Mouse (Mus musculus) gastrocnemius, adult 2 months (tissue): ENCODE results near the gene Ap5s1. TPM values are rescaled to one million over a fixed set of nuclear protein-coding genes. Genes with fewer than 3 reads are reported as not detected.

Source experiments
- DNase-seq: peaks from one replicate; pipeline ENCODE4 v3.0.0; 2022
- H3K27ac ChIP-seq: fragments of 200-600 bp; 2 replicates; pipeline ENCODE4 v1.8.1; 2022; ENCODE audit warnings: mild to moderate bottlenecking
- H3K4me3 ChIP-seq: fragments of 200-600 bp; 2 replicates; pipeline ENCODE4 v1.8.1; 2022; ENCODE audit warnings: mild to moderate bottlenecking, moderate library complexity
- CTCF ChIP-seq: fragments of 200-600 bp; IDR thresholded peaks from 2 replicates; pipeline ENCODE4 v1.8.1; 2022; ENCODE audit warnings: antibody characterized with exemption, mild to moderate bottlenecking, moderate library complexity
- intact Hi-C: fragments of 180-260 bp; cut with DNase I; formaldehyde crosslinking; loops from one replicate; pipeline ENCODE4 v1.15.1; 2025
- total RNA-seq, 2 experiments: library from RNA; stranded (reverse); gene quantifications; 2 replicates each; pipeline ENCODE4 v1.2.3; 2021

Ap5s1 gene
- total RNA-seq, 2 experiments from 2014 or later = 15.6 to 21.0 TPM

- intact Hi-C loops = loop anchor here (5.0 kb wide), 1 partner anchor 37 kb away; no protein-coding TSS in a partner anchor
- TF ChIP-seq CTCF = no peak
- no peak overlapping the region for H3K4me3 ChIP-seq
- no peak for DNase-seq
- peak overlapping the region; percentile 35; the same call in 1 of the 2 replicates for H3K27ac ChIP-seq
Measured at GRCm38 (mm10) chr2:131175286-131175944, 31.5 kb upstream of the Ap5s1 start.

- intact Hi-C loops = loop anchor here (5.0 kb wide), 1 partner anchor 36 kb away; no protein-coding TSS in a partner anchor
- DNase-seq = no peak
- Histone ChIP-seq H3K4me3 (no peak overlapping the region), H3K27ac (no peak overlapping the region)
- TF ChIP-seq CTCF = no peak
Measured at GRCm38 (mm10) chr2:131175945-131176309, 31.0 kb upstream of the Ap5s1 start.

GRCm38 (mm10) chr2:131176491-131176890 is 30.4 kb upstream of the Ap5s1 start:
- intact Hi-C loops = loop anchor here (5.0 kb wide), 1 partner anchor 36 kb away; no protein-coding TSS in a partner anchor
- DNase-seq = no peak
- no peak for TF ChIP-seq CTCF
- no peak overlapping the region for H3K4me3 ChIP-seq
- no peak overlapping the region for H3K27ac ChIP-seq

- Histone ChIP-seq H3K27ac (peak overlapping the region; percentile 85), H3K4me3 (peak overlapping the region; percentile 88)
- intact Hi-C loops = loop anchor here (5.0 kb wide), 1 partner anchor 34 kb away; no protein-coding TSS in a partner anchor
- DNase-seq = no peak
- no peak for TF ChIP-seq CTCF
Measured at GRCm38 (mm10) chr2:131177932-131178331, 28.9 kb upstream of the Ap5s1 start.

- intact Hi-C loops = loop anchor here (5.0 kb wide), 1 partner anchor 33 kb away; no protein-coding TSS in a partner anchor
- DNase-seq = peak; percentile 39
- Histone ChIP-seq H3K27ac (peak overlapping the region; percentile 85), H3K4me3 (peak overlapping the region; percentile 88)
- TF ChIP-seq CTCF = no peak
Measured at GRCm38 (mm10) chr2:131178828-131179245, 28.0 kb upstream of the Ap5s1 start.

GRCm38 (mm10) chr2:131179246-131179886 is 27.5 kb upstream of the Ap5s1 start:
- intact Hi-C loops = loop anchor here (5.0 kb wide), 1 partner anchor 33 kb away; no protein-coding TSS in a partner anchor
- DNase-seq = peak; percentile 78
- H3K4me3 ChIP-seq = peak overlapping the region; percentile 88
- no peak for TF ChIP-seq CTCF
- peak overlapping the region; percentile 85 for H3K27ac ChIP-seq

- Histone ChIP-seq H3K27ac (peak within 1 kb of the TSS; percentile 88), H3K4me3 (peak within 1 kb of the TSS; percentile 88)
- intact Hi-C loops = loop anchor here (5.0 to 10.0 kb wide), 3 partner anchors 32 to 335 kb away; no protein-coding TSS in a partner anchor
- peak; percentile 65 for TF ChIP-seq CTCF
- peak; percentile 93 for DNase-seq
Measured at GRCm38 (mm10) chr2:131179990-131180587, 26.8 kb upstream of the Ap5s1 start, which contains the start of gene Cenpb. Gene Cenpb, minus strand, starts transcription at chr2:131180067.

GRCm38 (mm10) chr2:131186343-131186742 is 20.5 kb upstream of the Ap5s1 start:
- TF ChIP-seq CTCF = no peak
- Histone ChIP-seq H3K4me3 (peak overlapping the region; percentile 74), H3K27ac (peak overlapping the region; percentile 82)
- DNase-seq = peak; percentile 40
- intact Hi-C loops = loop anchor here (2.0 to 10.0 kb wide), 2 partner anchors 18 to 328 kb away; no protein-coding TSS in a partner anchor

- intact Hi-C loops = loop anchor here (2.0 to 10.0 kb wide), 2 partner anchors 18 to 328 kb away; no protein-coding TSS in a partner anchor
- peak within 1 kb of the TSS; percentile 74 for H3K4me3 ChIP-seq
- H3K27ac ChIP-seq = peak within 1 kb of the TSS; percentile 82
- DNase-seq = peak; percentile 92
- peak; percentile 38; the same call in 1 of the 2 replicates for TF ChIP-seq CTCF
Measured at GRCm38 (mm10) chr2:131186771-131187601, 19.9 kb upstream of the Ap5s1 start, which contains the start of the genes Cdc25b and Spef1. Gene Cdc25b, plus strand, starts transcription at chr2:131186949. Gene Spef1, minus strand, starts transcription at chr2:131187282.

GRCm38 (mm10) chr2:131187602-131187922 is 19.3 kb upstream of the Ap5s1 start:
- Histone ChIP-seq H3K4me3 (peak overlapping the region; percentile 74), H3K27ac (peak overlapping the region; percentile 82)
- intact Hi-C loops = loop anchor here (2.0 to 10.0 kb wide), 2 partner anchors 17 to 327 kb away; no protein-coding TSS in a partner anchor
- no peak for DNase-seq
- TF ChIP-seq CTCF = no peak

- H3K27ac ChIP-seq = no peak overlapping the region
- intact Hi-C loops = loop anchor here (10.0 kb wide), 1 partner anchor 326 kb away; no protein-coding TSS in a partner anchor
- DNase-seq = no peak
- no peak overlapping the region for H3K4me3 ChIP-seq
- no peak for TF ChIP-seq CTCF
Measured at GRCm38 (mm10) chr2:131188311-131188710, 18.6 kb upstream of the Ap5s1 start.
